Comparison of ENCODE assay signal across 8 mouse cellular contexts in genomic region chr8:123254099-123254885, GRCm38 (mm10). TPM values are rescaled to one million over a fixed set of nuclear protein-coding genes. Genes with fewer than 3 reads are reported as not detected.
DNase-seq lines count a peak whose midpoint lies in the region; ATAC-seq and TF ChIP-seq lines count a peak whose summit lies in the region.

Zfp276 (plus strand) TSS chr8:123254195.
Vps9d1 (minus strand) TSS chr8:123254348.

- H3K27ac ChIP-seq in heart, embryonic 11.5 days (ENCODE audit: low read depth, low read length): peak within 1 kb of the TSS; percentile 87
- peak within 1 kb of the TSS; percentile 72 for H3K27ac ChIP-seq in kidney, embryonic 16.5 days (ENCODE audit: low read length)
- peak within 1 kb of the TSS; percentile 81 for H3K27ac ChIP-seq in liver, embryonic 12.5 days
- peak within 1 kb of the TSS; percentile 82 for H3K27ac ChIP-seq in stomach, embryonic 14.5 days (ENCODE audit: low read length)

- no peaks in the 10 kb centered on the region for H3K9me3 ChIP-seq in heart, embryonic 11.5 days (replicated peaks; ENCODE audit: control insufficient read depth, low read length)
- no peaks in the 10 kb centered on the region for H3K9me3 ChIP-seq in kidney, embryonic 16.5 days (ENCODE audit: low read length)
- no peaks in the 10 kb centered on the region for H3K9me3 ChIP-seq in liver, embryonic 12.5 days (replicated peaks)
- H3K9me3 ChIP-seq in stomach, embryonic 14.5 days (ENCODE audit: control insufficient read depth, low read depth, low read length): no peaks in the 10 kb centered on the region

- H3K9ac ChIP-seq in heart, embryonic 11.5 days (ENCODE audit: low read depth, low read length): peak within 1 kb of the TSS; percentile 97
- peak within 1 kb of the TSS; percentile 97 for H3K9ac ChIP-seq in kidney, embryonic 16.5 days (replicated peaks; ENCODE audit: low read length)
- H3K9ac ChIP-seq in liver, embryonic 12.5 days: peak within 1 kb of the TSS; percentile 92
- H3K9ac ChIP-seq in stomach, embryonic 14.5 days (replicated peaks; ENCODE audit: low read depth, low read length): peak within 1 kb of the TSS; percentile 92

- no peak for TF ChIP-seq POLR2A in brain, embryonic 14.5 days (IDR thresholded peaks at IDR 0.05; ENCODE audit: borderline replicate concordance, extremely low read depth, insufficient read depth, insufficient read length, poor library complexity, severe bottlenecking)

- peak within 1 kb of the TSS; percentile 97 for H3K4me2 ChIP-seq in heart, embryonic 11.5 days
- H3K4me2 ChIP-seq in kidney, embryonic 16.5 days (replicated peaks; ENCODE audit: low read depth, low read length): peak within 1 kb of the TSS; percentile 86
- H3K4me2 ChIP-seq in liver, embryonic 12.5 days: peak within 1 kb of the TSS; percentile 95
- peak within 1 kb of the TSS; percentile 87 for H3K4me2 ChIP-seq in stomach, embryonic 14.5 days (replicated peaks; ENCODE audit: low read depth, low read length)

- H3K36me3 ChIP-seq in heart, embryonic 11.5 days (ENCODE audit: control insufficient read depth, insufficient read depth, low read length): peaks cover 28% of the 10 kb centered on the region
- peaks cover 29% of the 10 kb centered on the region for H3K36me3 ChIP-seq in kidney, embryonic 16.5 days (ENCODE audit: insufficient read depth, low read length)
- H3K36me3 ChIP-seq in liver, embryonic 12.5 days: peaks cover 54% of the 10 kb centered on the region
- H3K36me3 ChIP-seq in stomach, embryonic 14.5 days (ENCODE audit: control insufficient read depth, insufficient read depth, low read length): peaks cover 47% of the 10 kb centered on the region

- under 1% methylated on average over 89 of the region's 99 CpGs for WGBS in heart, embryonic 11.5 days (ENCODE audit: insufficient replicate concordance)
- WGBS in kidney, embryonic 16.5 days: under 1% methylated on average over 79 of the region's 99 CpGs
- WGBS in liver, embryonic 12.5 days (ENCODE audit: insufficient replicate concordance): under 1% methylated on average over 98 of the region's 99 CpGs
- WGBS in stomach, embryonic 14.5 days: under 1% methylated on average over 91 of the region's 99 CpGs

- H3K4me3 ChIP-seq in heart, embryonic 11.5 days (ENCODE audit: low read depth, low read length): peak within 1 kb of the TSS; percentile 99
- peak within 1 kb of the TSS; percentile 97 for H3K4me3 ChIP-seq in kidney, embryonic 16.5 days (ENCODE audit: low read length)
- H3K4me3 ChIP-seq in liver, embryonic 12.5 days: peak within 1 kb of the TSS; percentile 95
- peak within 1 kb of the TSS; percentile 98 for H3K4me3 ChIP-seq in stomach, embryonic 14.5 days (ENCODE audit: low read depth, low read length)

- no peaks in the 10 kb centered on the region for H3K27me3 ChIP-seq in heart, embryonic 11.5 days (ENCODE audit: control insufficient read depth, insufficient read depth, low read length)
- no peaks in the 10 kb centered on the region for H3K27me3 ChIP-seq in kidney, embryonic 16.5 days (ENCODE audit: insufficient read depth, low read length)
- no peaks in the 10 kb centered on the region for H3K27me3 ChIP-seq in liver, embryonic 12.5 days (replicated peaks)
- no peaks in the 10 kb centered on the region for H3K27me3 ChIP-seq in stomach, embryonic 14.5 days (ENCODE audit: control insufficient read depth, insufficient read depth, low read length)

- peak; percentile 90 for DNase-seq in CD4-positive, CD25-positive, alpha-beta regulatory T cell, adult 2 months (ENCODE audit: low read depth, low spot score)
- DNase-seq in brain, embryonic 14.5 days (ENCODE audit: low read depth): peak; percentile 93
- DNase-seq in natural killer cell, adult 2 months (ENCODE audit: low spot score in 2 of 2): peak; percentile 67 to 75

- peaks cover 24% of the 10 kb centered on the region for H3K4me1 ChIP-seq in heart, embryonic 11.5 days (ENCODE audit: control insufficient read depth, insufficient read depth, low read length)
- H3K4me1 ChIP-seq in kidney, embryonic 16.5 days (ENCODE audit: insufficient read depth, low read length): peaks cover 22% of the 10 kb centered on the region
- peaks cover 27% of the 10 kb centered on the region for H3K4me1 ChIP-seq in liver, embryonic 12.5 days
- peaks cover 11% of the 10 kb centered on the region; the same call in 1 of the 2 replicates for H3K4me1 ChIP-seq in stomach, embryonic 14.5 days (ENCODE audit: control insufficient read depth, insufficient read depth, low read length)

- ATAC-seq in erythroblast, adult 5-6 weeks (replicated peaks; ENCODE audit: low FRiP score, poor library complexity, severe bottlenecking): peak; percentile 88
- peak; percentile 93 for ATAC-seq in heart, embryonic 11.5 days (replicated peaks; ENCODE audit: insufficient number of reproducible peaks, low FRiP score, low TSS enrichment)
- peak; percentile 97 for ATAC-seq in kidney, embryonic 16.5 days (ENCODE audit: low FRiP score, low TSS enrichment)
- peak; percentile 95 for ATAC-seq in liver, embryonic 12.5 days
- ATAC-seq in stomach, embryonic 14.5 days (ENCODE audit: insufficient number of reproducible peaks, insufficient read depth, low FRiP score, low read depth): peak; percentile 94

- no peak for TF ChIP-seq CTCF in brain, embryonic 14.5 days (IDR thresholded peaks at IDR 0.05; ENCODE audit: borderline replicate concordance, extremely low read depth, insufficient read depth, insufficient read length)

RNA-seq across cellular contexts. Expression of gene Zfp276, which starts in this region (rescaled TPM):
- 39.1 and 40.8 TPM in 2 replicates for polyA plus RNA-seq in brain, embryonic 14.5 days (2012; rRNA removed)
- total RNA-seq in erythroblast, adult 5-6 weeks (2015; ENCODE audit: low replicate concordance): 6.0 and 8.8 TPM in 2 replicates
- 9.3 and 12.4 TPM in 2 replicates for total RNA-seq in erythroblast, adult 5-6 weeks (2017; ENCODE audit: low replicate concordance)
- 11.7 and 12.1 TPM in 2 replicates for polyA plus RNA-seq in heart, embryonic 11.5 days (2014; fragmentation: Nextera tagmentation; extraction: Ambion mirVana)
- 26.7 and 28.5 TPM in 2 replicates for polyA plus RNA-seq in kidney, embryonic 16.5 days (2015; fragmentation: Nextera tagmentation; extraction: Ambion mirVana)
- 11.3 and 11.8 TPM in 2 replicates for polyA plus RNA-seq in liver, embryonic 12.5 days (2016; fragmentation: Nextera tagmentation; extraction: Ambion mirVana)
- polyA plus RNA-seq in stomach, embryonic 14.5 days (2014; fragmentation: Nextera tagmentation; extraction: Ambion mirVana): 21.8 and 23.2 TPM in 2 replicates

RNA-seq across cellular contexts. Expression of gene Vps9d1, which starts in this region (rescaled TPM):
- polyA plus RNA-seq in brain, embryonic 14.5 days (2012; rRNA removed): 130 and 175 TPM in 2 replicates
- total RNA-seq in erythroblast, adult 5-6 weeks (2015; ENCODE audit: low replicate concordance): 3.6 and 5.2 TPM in 2 replicates
- 6.6 and 9.8 TPM in 2 replicates for total RNA-seq in erythroblast, adult 5-6 weeks (2017; ENCODE audit: low replicate concordance)
- polyA plus RNA-seq in heart, embryonic 11.5 days (2014; fragmentation: Nextera tagmentation; extraction: Ambion mirVana): 16.8 and 19.8 TPM in 2 replicates
- polyA plus RNA-seq in kidney, embryonic 16.5 days (2015; fragmentation: Nextera tagmentation; extraction: Ambion mirVana): 25.8 and 31.7 TPM in 2 replicates
- polyA plus RNA-seq in liver, embryonic 12.5 days (2016; fragmentation: Nextera tagmentation; extraction: Ambion mirVana): 5.8 and 7.6 TPM in 2 replicates
- polyA plus RNA-seq in stomach, embryonic 14.5 days (2014; fragmentation: Nextera tagmentation; extraction: Ambion mirVana): 26.5 and 29.7 TPM in 2 replicates

Comparison
In these comparisons a context has a peak if more than half of its experiments do, and no peak if none do; other contexts are left out.
1. Peak in every context shown above with its lines: DNase-seq, ATAC-seq, H3K4me3 ChIP-seq and H3K27ac ChIP-seq.